Mouse (Mus musculus) forebrain, embryonic 14.5 days (tissue): ENCODE data around the gene Zfp598. TPM values are rescaled to one million over a fixed set of nuclear protein-coding genes. Genes with fewer than 3 reads are reported as not detected.

ENCODE experiments used
- ATAC-seq: fragments of 200-750 bp; cut with Nextera tagmentation; 2 replicates; pipeline ENCODE4 v1.8.0; 2017; ENCODE audit warnings: mild to moderate bottlenecking, moderate library complexity
- DNase-seq: peaks from one replicate; pipeline ENCODE4 v3.0.0-alpha.2; 2015; ENCODE audit warnings: low spot score
- H3K27ac ChIP-seq: fragments of 300-500 bp; sonication (generic); 2 replicates; pipeline ENCODE4 v1.5.1; 2014; ENCODE audit warnings: low read depth, mild to moderate bottlenecking, control low read depth, low read length, moderate library complexity
- H3K27me3 ChIP-seq: fragments of 300-500 bp; sonication (generic); replicated peaks from 2 replicates; pipeline ENCODE4 v1.6.1; 2014; ENCODE audit warnings: low read length, control low read depth, mixed read lengths; ENCODE audit not compliant: control insufficient read depth, insufficient read depth
- H3K36me3 ChIP-seq: fragments of 300-500 bp; sonication (generic); 2 replicates; pipeline ENCODE4 v1.6.1; 2014; ENCODE audit warnings: low read length, control low read depth; ENCODE audit not compliant: control insufficient read depth, insufficient read depth
- H3K4me1 ChIP-seq: fragments of 300-500 bp; sonication (generic); 2 replicates; pipeline ENCODE4 v1.6.1; 2014; ENCODE audit warnings: antibody characterized with exemption, low read length, control low read depth; ENCODE audit not compliant: control insufficient read depth, insufficient read depth
- H3K4me2 ChIP-seq: fragments of 300-500 bp; sonication (generic); 2 replicates; pipeline ENCODE4 v1.6.1; 2014; ENCODE audit warnings: mild to moderate bottlenecking, control low read depth, low read length
- H3K4me3 ChIP-seq: fragments of 300-500 bp; sonication (generic); 2 replicates; pipeline ENCODE4 v1.5.1; 2014; ENCODE audit warnings: low read depth, low read length, control low read depth
- H3K9ac ChIP-seq: fragments of 300-500 bp; sonication (generic); 2 replicates; pipeline ENCODE4 v1.6.1; 2014; ENCODE audit warnings: mild to moderate bottlenecking, low read length, control low read depth, moderate library complexity
- H3K9me3 ChIP-seq: fragments of 300-500 bp; sonication (generic); replicated peaks from 2 replicates; pipeline ENCODE4 v1.6.1; 2016; ENCODE audit warnings: low read length, control low read depth, mixed read lengths; ENCODE audit not compliant: control insufficient read depth
- WGBS: fragments of 180-500 bp; shearing (Covaris S2); extraction: QIAGEN DNeasy Blood & Tissue Kit; methylation state at CpG from one replicate; pipeline ENCODE4 v1.1.7; 2014; 5-methylcytosine and 5-hydroxymethylcytosine counted together
- polyA plus RNA-seq: library from polyadenylated mRNA; unstranded; fragments of >200 nt; fragmentation: Nextera tagmentation; extraction: Ambion mirVana; gene quantifications from 2 replicates; pipeline ENCODE4 v1.2.1, GENCODE M21; 2014

Gene Zfp598
- polyA plus RNA-seq, 1 experiment from 2014 or later: 14.9 TPM

- 91% methylated on average over 9 of the region's 9 CpGs for WGBS
- Histone ChIP-seq H3K4me3 (no peak overlapping the region), H3K27me3 (no peaks in the 10 kb centered on the region), H3K9me3 (no peaks in the 10 kb centered on the region), H3K4me1 (peaks cover 6% of the 10 kb centered on the region; the same call in 1 of the 2 replicates), H3K4me2 (no peak overlapping the region), H3K36me3 (peaks cover 51% of the 10 kb centered on the region), H3K9ac (no peak overlapping the region), H3K27ac (no peak overlapping the region)
- no peak for DNase-seq
- ATAC-seq: no peak
Measured at GRCm38 (mm10) chr17:24701251-24701650, 31.8 kb downstream of the Zfp598 start.

GRCm38 (mm10) chr17:24705821-24706220 lies 36.3 kb downstream of the Zfp598 start:
- WGBS: 95% methylated on average over 3 of the region's 3 CpGs
- H3K36me3 ChIP-seq: peaks cover 38% of the 10 kb centered on the region
- no peak overlapping the region for H3K4me2 ChIP-seq
- H3K9me3 ChIP-seq: no peaks in the 10 kb centered on the region
- H3K27me3 ChIP-seq: no peaks in the 10 kb centered on the region
- H3K9ac ChIP-seq: no peak overlapping the region
- DNase-seq: no peak
- H3K27ac ChIP-seq: no peak overlapping the region
- no peak for ATAC-seq
- peaks cover 2% of the 10 kb centered on the region for H3K4me1 ChIP-seq
- no peak overlapping the region for H3K4me3 ChIP-seq

- 4% methylated on average over 32 of the region's 32 CpGs for WGBS
Measured at GRCm38 (mm10) chr17:24706982-24707800, 37.7 kb downstream of the Zfp598 start, which contains the start of gene Tbl3. Gene Tbl3 (minus strand): TSS chr17:24707660.

GRCm38 (mm10) chr17:24707801-24708425 lies 38.4 kb downstream of the Zfp598 start:
- Histone ChIP-seq H3K27ac (peak overlapping the region; percentile 72; the same call in 1 of the 2 replicates), H3K4me2 (peak overlapping the region; percentile 81), H3K9ac (peak overlapping the region; percentile 69), H3K4me3 (peak overlapping the region; percentile 65), H3K4me1 (peaks cover 2% of the 10 kb centered on the region), H3K9me3 (no peaks in the 10 kb centered on the region), H3K27me3 (no peaks in the 10 kb centered on the region), H3K36me3 (peaks cover 18% of the 10 kb centered on the region)
- peak; percentile 57 for ATAC-seq
- DNase-seq: no peak
- 7% methylated on average over 24 of the region's 24 CpGs for WGBS

More at GRCm38 (mm10) chr17:24706982-24707800, 37.7 kb downstream of the Zfp598 start, which contains the start of gene Tbl3:
- H3K9ac ChIP-seq: peak within 1 kb of the TSS; percentile 69
- peak; percentile 98 for DNase-seq
- H3K27ac ChIP-seq: peak within 1 kb of the TSS; percentile 72
- H3K4me3 ChIP-seq: peak within 1 kb of the TSS; percentile 65
- peaks cover 25% of the 10 kb centered on the region for H3K36me3 ChIP-seq
- peaks cover 2% of the 10 kb centered on the region for H3K4me1 ChIP-seq
- no peaks in the 10 kb centered on the region for H3K9me3 ChIP-seq
- peak; percentile 96 for ATAC-seq
- no peaks in the 10 kb centered on the region for H3K27me3 ChIP-seq
- H3K4me2 ChIP-seq: peak within 1 kb of the TSS; percentile 81

- Histone ChIP-seq H3K9me3 (no peaks in the 10 kb centered on the region), H3K4me2 (no peak overlapping the region), H3K4me3 (no peak overlapping the region), H3K9ac (no peak overlapping the region), H3K36me3 (peaks cover 14% of the 10 kb centered on the region), H3K4me1 (peaks cover 2% of the 10 kb centered on the region), H3K27me3 (no peaks in the 10 kb centered on the region), H3K27ac (no peak overlapping the region)
- 35% methylated on average over 2 of the region's 2 CpGs for WGBS
- DNase-seq (peak; percentile 57), ATAC-seq (no peak)
Measured at GRCm38 (mm10) chr17:24708646-24709045, 39.2 kb downstream of the Zfp598 start.

GRCm38 (mm10) chr17:24715556-24715955 lies 46.1 kb downstream of the Zfp598 start:
- H3K27me3 ChIP-seq: no peaks in the 10 kb centered on the region
- DNase-seq: no peak
- WGBS: 41% methylated on average over 6 of the region's 6 CpGs

GRCm38 (mm10) chr17:24716166-24716682 lies 46.7 kb downstream of the Zfp598 start:
- DNase-seq (no peak), ATAC-seq (no peak)
- no peaks in the 10 kb centered on the region for H3K9me3 ChIP-seq
- H3K27ac ChIP-seq: no peak overlapping the region
- 95% methylated on average over 15 of the region's 15 CpGs for WGBS
- peaks cover 5% of the 10 kb centered on the region for H3K4me1 ChIP-seq
- H3K9ac ChIP-seq: no peak overlapping the region
- H3K36me3 ChIP-seq: peaks cover 24% of the 10 kb centered on the region
- no peak overlapping the region for H3K4me3 ChIP-seq
- no peaks in the 10 kb centered on the region for H3K27me3 ChIP-seq
- no peak overlapping the region for H3K4me2 ChIP-seq

More at GRCm38 (mm10) chr17:24715556-24715955, 46.1 kb downstream of the Zfp598 start:
- Histone ChIP-seq H3K4me3 (no peak overlapping the region), H3K9ac (no peak overlapping the region), H3K4me1 (peaks cover 4% of the 10 kb centered on the region; the same call in 1 of the 2 replicates), H3K36me3 (peaks cover 20% of the 10 kb centered on the region), H3K9me3 (no peaks in the 10 kb centered on the region), H3K4me2 (no peak overlapping the region), H3K27ac (no peak overlapping the region)
- no peak for ATAC-seq

GRCm38 (mm10) chr17:24717943-24718342 lies 48.5 kb downstream of the Zfp598 start, which contains the start of the genes Rnf151 and Rps2:
Gene Rnf151 (minus strand): TSS chr17:24718063.
Gene Rps2 (plus strand): TSS chr17:24718116.
- Histone ChIP-seq H3K9me3 (no peaks in the 10 kb centered on the region), H3K9ac (no peak within 1 kb of the TSS), H3K4me1 (peaks cover 8% of the 10 kb centered on the region), H3K36me3 (peaks cover 39% of the 10 kb centered on the region), H3K4me3 (peak within 1 kb of the TSS; percentile 64), H3K27me3 (no peaks in the 10 kb centered on the region), H3K4me2 (peak within 1 kb of the TSS; percentile 57), H3K27ac (no peak within 1 kb of the TSS)
- no peak for ATAC-seq
- no peak for DNase-seq
- 86% methylated on average over 4 of the region's 4 CpGs for WGBS
